7 mouse cellular contexts compared by ENCODE assay signal in the genomic region with DNA sequence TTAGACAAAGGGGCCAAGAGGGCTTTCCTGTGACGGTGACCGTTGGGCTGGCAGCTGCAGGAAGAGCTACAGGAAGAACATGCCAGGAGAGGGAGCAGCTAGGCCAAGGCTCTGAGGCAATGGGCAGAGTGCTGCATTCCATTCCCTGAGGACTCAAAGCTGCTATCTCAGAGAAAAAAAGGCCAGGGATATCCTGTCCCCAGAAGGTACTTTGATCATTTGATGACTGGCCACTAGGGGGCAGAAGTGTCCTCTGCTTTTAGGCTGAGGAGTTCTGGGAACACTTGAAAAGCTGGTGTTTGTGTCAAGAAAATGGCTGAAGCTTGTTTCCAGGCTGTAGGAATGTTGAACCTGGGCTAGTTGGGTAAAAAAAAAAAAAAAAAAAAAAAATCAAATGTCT. TPM values are rescaled to one million over a fixed set of nuclear protein-coding genes. Genes with fewer than 3 reads are reported as not detected.
DNase-seq lines count a peak whose midpoint lies in the region.

No protein-coding gene starts in this region.

- no peaks in the 10 kb centered on the region for H3K9me3 ChIP-seq in midbrain, embryonic 10.5 days (replicated peaks)

- DNase-seq in WW6 (ENCODE audit: low read depth, low spot score), result peak; percentile 76
- peak; percentile 96 to 98 for DNase-seq in cerebellum, postnatal 10 days
- peak; percentile 84 for DNase-seq in gastrocnemius, adult 18-20 months (ENCODE audit: low spot score)
- peak; percentile 79 for DNase-seq in hindlimb bud, embryonic 11.5 days (ENCODE audit: extremely low spot score, low read depth, low spot score)
- peak; percentile 87 to 95 for DNase-seq in left cerebral cortex, adult 18-20 months (ENCODE audit: low spot score in 2 of 2)
- peak; percentile 80 for DNase-seq in midbrain, embryonic 10.5 days (ENCODE audit: low spot score)
- peak; percentile 72 for DNase-seq in skeletal muscle tissue, adult 2 months (ENCODE audit: low read depth, low spot score)

- H3K4me3 ChIP-seq in midbrain, embryonic 10.5 days, result no peak overlapping the region

- no peaks in the 10 kb centered on the region for H3K36me3 ChIP-seq in midbrain, embryonic 10.5 days

- 31% methylated on average over 2 of the region's 2 CpGs for WGBS in midbrain, embryonic 10.5 days

- peaks cover 5% of the 10 kb centered on the region; the same call in 1 of the 2 replicates for H3K4me1 ChIP-seq in midbrain, embryonic 10.5 days

- H3K27ac ChIP-seq in midbrain, embryonic 10.5 days (replicated peaks), result no peak overlapping the region

- no peaks in the 10 kb centered on the region for H3K27me3 ChIP-seq in midbrain, embryonic 10.5 days (ENCODE audit: low read depth, poor library complexity, severe bottlenecking)

RNA-seq across cellular contexts. Expression of a gene that starts 23.9 kb away (rescaled TPM):
- total RNA-seq in gastrocnemius, adult 18-20 months (2021), result 1 to 10 TPM; 2.3 to 2.8 TPM
- 1 to 10 TPM; 1.4 to 3.1 TPM for total RNA-seq in left cerebral cortex, adult 18-20 months (2021)
- polyA plus RNA-seq in midbrain, embryonic 10.5 days (2016; fragmentation: Nextera tagmentation; extraction: Ambion mirVana), result 0.77 and 1.4 TPM in 2 replicates

RNA-seq across cellular contexts. Expression of a gene that starts 31.4 kb away (rescaled TPM):
- total RNA-seq in gastrocnemius, adult 18-20 months (2021), result not detected
- under 1 TPM in 1 of 2 experiments, not detected in 1; 0.07 TPM for total RNA-seq in left cerebral cortex, adult 18-20 months (2021)
- polyA plus RNA-seq in midbrain, embryonic 10.5 days (2016; fragmentation: Nextera tagmentation; extraction: Ambion mirVana), result not detected in 2 replicates
